Mouse (Mus musculus) stomach, embryonic 16.5 days (tissue): ENCODE results near the gene Fam213a. TPM values are rescaled to one million over a fixed set of nuclear protein-coding genes. Genes with fewer than 3 reads are reported as not detected.
A peak's percentile ranks its signal among the peaks of the same experiment; 100 is the strongest.

Experiments
- ATAC-seq: fragments of 200-750 bp; cut with Nextera tagmentation; 2 replicates; pipeline ENCODE4 v1.8.0; 2017; ENCODE audit warnings: moderate number of reproducible peaks, moderate TSS enrichment; ENCODE audit not compliant: insufficient read depth, low FRiP score
- H3K27ac ChIP-seq: fragments of 300-500 bp; sonication (generic); 2 replicates; pipeline ENCODE4 v1.5.1; 2014; ENCODE audit warnings: low read length
- H3K27me3 ChIP-seq: fragments of 300-500 bp; sonication (generic); 2 replicates; pipeline ENCODE4 v1.6.1; 2014; ENCODE audit warnings: low read length, control low read depth, mixed read lengths; ENCODE audit not compliant: control insufficient read depth, insufficient read depth
- H3K36me3 ChIP-seq: fragments of 300-500 bp; sonication (generic); 2 replicates; pipeline ENCODE4 v1.6.1; 2014; ENCODE audit warnings: low read length; ENCODE audit not compliant: control insufficient read depth, insufficient read depth
- H3K4me1 ChIP-seq: fragments of 300-500 bp; sonication (generic); 2 replicates; pipeline ENCODE4 v1.6.1; 2014; ENCODE audit warnings: low read length, control low read depth, mixed read lengths; ENCODE audit not compliant: control insufficient read depth, insufficient read depth
- H3K4me2 ChIP-seq: fragments of 300-500 bp; sonication (generic); 2 replicates; pipeline ENCODE4 v1.6.1; 2014; ENCODE audit warnings: low read depth, low read length, mixed read lengths
- H3K4me3 ChIP-seq: fragments of 300-500 bp; sonication (generic); replicated peaks from 2 replicates; pipeline ENCODE4 v1.5.1; 2014; ENCODE audit warnings: mild to moderate bottlenecking, low read length
- H3K9ac ChIP-seq: fragments of 300-500 bp; sonication (generic); 2 replicates; pipeline ENCODE4 v1.6.1; 2014; ENCODE audit warnings: low read length
- H3K9me3 ChIP-seq: fragments of 300-500 bp; sonication (generic); replicated peaks from 2 replicates; pipeline ENCODE4 v1.6.1; 2016; ENCODE audit warnings: low read length, control low read depth; ENCODE audit not compliant: control insufficient read depth
- WGBS: fragments of 180-500 bp; shearing (Covaris S2); extraction: QIAGEN DNeasy Blood & Tissue Kit; methylation state at CpG from one replicate; pipeline ENCODE4 v1.1.7; 2014; 5-methylcytosine and 5-hydroxymethylcytosine counted together
- polyA plus RNA-seq: library from polyadenylated mRNA; unstranded; fragments of >200 nt; fragmentation: Nextera tagmentation; extraction: Ambion mirVana; gene quantifications from 2 replicates; pipeline ENCODE4 v1.2.1, GENCODE M21; 2015

The Fam213a gene
- polyA plus RNA-seq, 1 experiment from 2014 or later = 42.4 TPM

DNA sequence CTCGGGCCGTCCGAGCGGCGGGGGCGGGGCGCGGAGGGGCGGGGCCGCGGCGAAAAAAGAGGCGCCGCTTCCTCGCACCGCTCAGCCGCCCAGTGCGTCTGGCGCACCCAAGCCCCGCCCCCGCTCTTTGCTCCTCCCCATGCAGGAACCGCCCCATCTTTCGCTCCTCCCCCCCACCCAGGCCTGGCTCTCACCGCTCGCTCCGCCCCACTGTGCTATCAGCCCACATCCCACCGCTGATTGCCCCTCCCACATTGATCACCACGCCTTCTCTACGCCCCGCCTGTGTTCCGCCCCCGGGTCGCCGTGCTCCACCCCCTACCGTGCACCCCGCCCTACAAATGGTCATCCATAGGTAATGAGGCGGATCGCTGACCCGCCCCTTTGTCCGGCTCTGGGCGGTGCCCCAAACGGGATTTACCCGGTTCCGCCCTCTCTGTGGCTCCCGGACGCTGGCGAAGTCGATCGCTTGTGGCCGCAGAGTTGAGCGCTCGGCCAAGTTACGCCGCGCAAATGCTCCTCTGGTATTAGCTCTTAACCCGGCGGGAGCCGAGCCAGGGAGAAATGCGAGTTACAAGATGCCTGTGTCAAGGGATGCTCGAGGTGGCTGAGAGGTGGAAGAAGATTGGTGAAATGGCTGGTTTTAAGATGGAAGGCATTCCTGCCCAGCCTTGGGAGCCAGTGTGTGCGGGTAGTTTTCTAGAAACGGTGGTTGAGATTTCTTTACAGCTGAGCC is 46.6 kb downstream of the Fam213a start:
- Histone ChIP-seq H3K27ac (peak overlapping the region; percentile 97), H3K4me1 (peaks cover 33% of the 10 kb centered on the region), H3K4me3 (peak overlapping the region; percentile 90), H3K9ac (peak overlapping the region; percentile 97), H3K36me3 (no peaks in the 10 kb centered on the region), H3K9me3 (no peaks in the 10 kb centered on the region), H3K27me3 (no peaks in the 10 kb centered on the region), H3K4me2 (peak overlapping the region; percentile 82)
- peak; percentile 97 for ATAC-seq
- under 1% methylated on average over 46 of the region's 62 CpGs for WGBS

DNA sequence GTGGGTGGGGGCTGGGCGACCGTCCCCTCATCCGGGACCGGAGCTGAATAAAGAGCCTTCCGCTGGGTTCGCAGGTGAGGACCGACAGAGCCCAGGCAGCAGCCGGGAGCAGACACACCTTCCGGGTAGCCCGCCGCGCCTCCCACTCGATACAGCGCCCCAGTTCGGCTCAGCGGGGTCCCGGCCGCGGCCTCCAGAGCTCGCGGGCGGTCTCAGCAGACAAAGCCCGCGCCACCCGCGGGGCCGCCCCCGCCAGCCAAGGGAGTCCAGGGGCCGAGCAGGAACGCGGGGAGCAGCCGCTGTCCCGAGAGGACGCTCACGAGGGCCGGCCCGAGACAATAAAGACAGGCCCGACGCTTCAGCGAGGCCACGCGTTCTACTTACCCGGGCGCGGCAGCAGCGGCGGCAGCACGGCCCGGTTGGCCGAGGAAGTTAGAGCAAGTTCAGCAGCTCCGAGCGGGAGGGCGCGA is 47.2 kb downstream of the Fam213a start, which contains the start of gene Tspan14:
Gene Tspan14, minus strand, starts transcription at position 416 of the 470 bp plus-strand sequence.
- H3K4me1 ChIP-seq = peaks cover 37% of the 10 kb centered on the region
- no peaks in the 10 kb centered on the region for H3K9me3 ChIP-seq
- H3K27ac ChIP-seq = peak within 1 kb of the TSS; percentile 97
- H3K4me3 ChIP-seq = peak within 1 kb of the TSS; percentile 90
- H3K4me2 ChIP-seq = peak within 1 kb of the TSS; percentile 82
- H3K9ac ChIP-seq = peak within 1 kb of the TSS; percentile 97
- 0% methylated on average over 51 of the region's 54 CpGs for WGBS
- H3K27me3 ChIP-seq = no peaks in the 10 kb centered on the region
- peak; percentile 46 for ATAC-seq
- no peaks in the 10 kb centered on the region for H3K36me3 ChIP-seq

DNA sequence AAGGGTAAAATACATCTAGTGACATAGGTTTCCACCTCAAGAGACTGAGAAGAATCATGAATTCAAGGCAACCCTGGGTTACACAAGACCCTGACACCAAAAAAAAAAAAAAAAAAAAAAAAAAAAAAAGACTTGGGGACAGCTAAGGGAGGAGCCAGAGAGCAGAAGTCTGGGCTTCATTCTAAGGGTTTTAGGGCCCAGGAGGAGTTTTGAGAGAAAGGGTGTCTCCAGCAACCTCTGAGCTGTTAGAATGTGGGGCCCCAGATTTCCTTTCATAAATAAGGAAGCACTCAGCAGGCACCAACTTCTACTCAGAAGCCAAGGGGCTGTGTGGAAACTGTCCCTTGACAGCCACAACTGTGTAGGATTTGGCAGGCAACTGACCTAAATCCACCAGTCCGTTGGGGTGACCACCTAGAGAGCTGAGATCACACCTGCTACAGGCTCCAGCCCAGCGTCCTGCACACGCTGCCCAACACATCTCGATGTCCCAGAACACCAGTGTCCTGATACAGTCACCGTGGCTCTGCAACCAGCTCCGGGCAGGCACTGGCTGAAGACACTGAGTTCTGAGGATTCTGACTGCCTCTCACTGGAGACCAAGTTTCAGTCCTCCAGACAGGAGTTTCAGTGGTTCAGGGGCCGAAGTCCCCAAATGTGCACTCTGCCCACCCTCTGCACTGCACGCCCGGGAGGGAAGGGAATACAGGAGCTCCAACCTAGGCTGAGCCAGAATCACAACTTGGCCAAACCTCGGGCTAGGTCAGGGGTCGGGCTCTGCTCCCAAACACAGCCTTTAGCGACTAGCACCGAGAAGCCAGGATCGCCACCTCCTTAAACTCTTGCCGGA is 47.9 kb downstream of the Fam213a start:
- H3K4me1 ChIP-seq = peaks cover 37% of the 10 kb centered on the region
- H3K9ac ChIP-seq = peak overlapping the region; percentile 97
- no peaks in the 10 kb centered on the region for H3K27me3 ChIP-seq
- peak overlapping the region; percentile 82 for H3K4me2 ChIP-seq
- peak overlapping the region; percentile 90 for H3K4me3 ChIP-seq
- H3K27ac ChIP-seq = peak overlapping the region; percentile 97
- ATAC-seq = no peak
- no peaks in the 10 kb centered on the region for H3K36me3 ChIP-seq
- H3K9me3 ChIP-seq = no peaks in the 10 kb centered on the region
- WGBS = 1% methylated on average over 15 of the region's 15 CpGs

DNA sequence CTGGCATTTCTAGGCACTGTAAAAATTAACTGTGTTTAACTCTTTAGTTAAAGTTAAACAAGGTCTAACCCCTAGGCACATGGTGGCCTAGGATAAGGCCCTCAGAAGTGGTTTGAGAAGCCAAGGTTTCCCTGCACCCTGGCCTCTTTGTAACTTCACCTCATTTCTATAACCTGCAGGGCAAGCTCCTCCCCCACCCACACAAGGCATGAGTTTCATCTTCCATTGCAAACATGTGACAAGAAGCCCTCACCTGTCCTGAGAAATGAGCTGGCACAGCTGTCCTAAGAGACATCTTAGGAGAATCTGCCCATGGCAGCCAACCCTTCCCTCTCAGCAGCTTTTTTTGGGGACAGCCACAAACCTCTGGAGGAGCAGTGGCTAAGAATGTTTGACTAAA is 48.7 kb downstream of the Fam213a start:
- no peaks in the 10 kb centered on the region for H3K36me3 ChIP-seq
- H3K4me2 ChIP-seq = peak overlapping the region; percentile 82
- peak overlapping the region; percentile 97 for H3K9ac ChIP-seq
- peak overlapping the region; percentile 50; the same call in 1 of the 2 replicates for H3K27ac ChIP-seq
- H3K9me3 ChIP-seq = no peaks in the 10 kb centered on the region
- peaks cover 44% of the 10 kb centered on the region for H3K4me1 ChIP-seq
- no peaks in the 10 kb centered on the region for H3K27me3 ChIP-seq
- H3K4me3 ChIP-seq = peak overlapping the region; percentile 90
- no peak for ATAC-seq

DNA sequence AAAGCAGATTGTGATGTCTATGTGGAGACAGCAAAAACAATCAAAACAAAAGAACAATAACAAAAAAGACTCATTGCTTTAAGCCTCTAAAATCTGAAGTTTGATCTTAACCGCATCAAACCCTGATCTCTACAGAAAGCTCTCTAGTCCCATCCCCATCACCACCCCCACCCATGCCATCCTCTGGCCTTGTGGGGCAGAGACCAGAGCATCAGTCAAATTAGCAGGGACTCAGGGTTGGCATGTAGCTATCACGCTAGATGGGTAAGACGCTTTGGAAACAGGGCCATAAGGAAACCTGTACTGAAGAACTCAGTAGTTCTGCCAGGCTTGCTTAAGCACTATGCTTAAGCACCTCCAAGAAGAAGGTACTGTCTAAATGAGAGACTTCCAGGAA is 49.4 kb downstream of the Fam213a start:
- no peaks in the 10 kb centered on the region for H3K36me3 ChIP-seq
- H3K27me3 ChIP-seq = no peaks in the 10 kb centered on the region
- ATAC-seq = no peak
- H3K9ac ChIP-seq = no peak overlapping the region
- 93% methylated on average over 3 of the region's 3 CpGs for WGBS
- no peaks in the 10 kb centered on the region for H3K9me3 ChIP-seq
- H3K4me3 ChIP-seq = no peak overlapping the region
- peak overlapping the region; percentile 82 for H3K4me2 ChIP-seq
- no peak overlapping the region for H3K27ac ChIP-seq
- H3K4me1 ChIP-seq = peaks cover 51% of the 10 kb centered on the region

DNA sequence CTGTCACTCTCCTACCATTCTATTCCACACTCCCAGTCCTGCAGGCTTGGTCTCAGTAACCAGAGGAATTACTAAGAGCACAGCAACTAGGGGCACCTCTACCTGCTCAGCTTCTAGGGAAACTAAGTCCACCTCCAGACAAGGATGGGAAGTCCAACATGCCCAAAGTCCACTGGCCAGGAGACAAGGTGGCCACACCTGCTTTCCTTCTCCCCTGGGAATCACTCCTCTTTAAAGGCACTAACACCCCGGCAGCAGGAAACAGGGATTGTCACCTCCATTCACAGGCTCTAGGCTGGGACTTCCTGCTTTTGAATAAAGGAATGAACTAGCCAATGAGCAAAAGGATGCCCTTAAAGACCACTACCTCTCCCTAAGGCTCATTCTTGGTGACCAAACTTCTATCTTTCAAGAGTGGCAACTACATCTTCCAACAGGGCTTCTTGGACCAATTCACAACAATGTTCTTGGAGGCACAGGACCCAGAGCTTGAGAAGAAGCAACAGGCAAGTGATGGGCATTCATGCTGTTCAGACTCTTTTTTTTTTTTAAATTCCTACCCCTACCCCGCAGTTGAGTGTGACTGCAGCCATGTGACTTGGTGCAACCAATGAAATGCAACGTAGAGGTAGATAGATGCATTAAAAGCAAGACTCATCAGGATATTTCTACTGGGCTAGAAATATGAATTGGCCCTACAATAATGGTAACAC is 49.9 kb downstream of the Fam213a start:
- Histone ChIP-seq H3K4me1 (peaks cover 57% of the 10 kb centered on the region), H3K36me3 (no peaks in the 10 kb centered on the region), H3K4me3 (no peak overlapping the region; the same call in 1 of the 2 replicates), H3K9ac (no peak overlapping the region), H3K4me2 (peak overlapping the region; percentile 16; the same call in 1 of the 2 replicates), H3K27ac (peak overlapping the region; percentile 17; the same call in 1 of the 2 replicates), H3K27me3 (no peaks in the 10 kb centered on the region), H3K9me3 (no peaks in the 10 kb centered on the region)
- ATAC-seq = no peak
- 55% methylated on average over 3 of the region's 3 CpGs for WGBS

DNA sequence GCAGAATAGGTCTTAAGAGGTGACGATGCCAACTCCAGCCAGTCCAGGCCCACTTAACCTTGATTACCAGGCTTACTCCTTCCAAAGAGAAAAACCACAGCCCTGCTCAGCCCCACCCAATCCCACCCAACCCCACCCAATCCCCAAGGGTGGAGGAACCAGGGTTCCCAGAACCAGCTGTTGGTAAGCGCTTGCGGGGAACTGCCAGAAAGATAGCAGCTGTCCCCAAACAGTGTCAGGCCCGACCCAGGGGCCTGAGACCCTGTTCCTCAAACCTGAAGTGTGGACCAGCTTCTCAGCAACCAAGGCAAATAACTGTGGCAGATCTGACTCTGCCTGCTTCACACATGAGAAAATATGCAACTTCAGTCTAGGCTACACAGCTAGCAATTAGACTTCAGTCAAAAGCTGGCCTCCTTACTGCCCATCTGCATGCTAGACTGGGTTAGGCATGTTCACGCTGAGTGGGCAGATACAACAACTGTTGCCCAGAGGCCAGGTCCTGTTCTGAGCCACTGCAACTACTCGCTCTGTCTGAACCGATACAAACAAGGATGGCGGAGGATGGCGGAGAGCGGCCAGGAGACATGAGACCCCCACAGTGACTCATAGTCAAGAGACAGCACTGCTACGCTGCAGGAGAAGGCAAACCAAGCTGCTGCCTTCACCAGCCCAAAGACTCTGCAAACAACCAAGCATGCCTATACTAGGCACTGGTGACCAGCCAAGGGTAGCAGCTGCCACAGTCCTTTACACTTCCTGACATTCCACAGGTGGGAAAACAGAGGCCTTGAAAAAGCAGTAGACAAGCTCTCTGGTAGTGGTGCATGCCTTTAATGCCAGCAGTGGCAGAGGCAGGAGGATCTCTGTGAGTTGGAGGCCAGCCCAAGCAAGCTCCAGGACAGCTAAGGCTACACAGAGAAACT is 51.0 kb downstream of the Fam213a start:
- Histone ChIP-seq H3K4me2 (peak overlapping the region; percentile 10; the same call in 1 of the 2 replicates), H3K9me3 (no peaks in the 10 kb centered on the region), H3K27me3 (no peaks in the 10 kb centered on the region), H3K9ac (0 out of 2 replicates have a peak overlapping the region, but pooled peaks have one; percentile 16), H3K27ac (peak overlapping the region; percentile 17), H3K36me3 (no peaks in the 10 kb centered on the region), H3K4me1 (peaks cover 67% of the 10 kb centered on the region), H3K4me3 (no peak overlapping the region)
- no peak for ATAC-seq
- 65% methylated on average over 11 of the region's 11 CpGs for WGBS

DNA sequence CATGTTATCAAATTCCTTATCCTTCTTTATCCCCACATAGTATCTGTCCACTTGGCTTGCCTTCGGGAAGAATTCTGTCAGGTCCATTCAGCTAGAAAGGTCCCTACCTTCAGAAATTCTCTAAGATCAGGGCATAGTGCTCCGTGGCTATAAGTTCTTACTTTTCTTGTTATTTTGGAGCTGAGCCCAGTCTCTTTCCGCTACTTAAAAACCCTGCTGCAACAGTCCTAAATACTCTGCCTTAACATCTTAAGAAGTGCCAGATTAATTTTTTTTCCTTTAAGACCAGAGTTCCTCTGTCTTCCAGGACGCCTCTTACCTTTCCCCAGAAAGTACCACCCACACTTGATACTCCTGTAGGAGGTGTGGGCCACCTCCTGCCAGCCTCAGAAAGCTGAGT is 53.4 kb downstream of the Fam213a start:
- Histone ChIP-seq H3K27me3 (no peaks in the 10 kb centered on the region), H3K27ac (peak overlapping the region; percentile 85), H3K4me1 (peaks cover 88% of the 10 kb centered on the region), H3K9me3 (no peaks in the 10 kb centered on the region), H3K4me3 (no peak overlapping the region), H3K36me3 (no peaks in the 10 kb centered on the region), H3K4me2 (peak overlapping the region; percentile 1; the same call in 1 of the 2 replicates), H3K9ac (no peak overlapping the region)
- ATAC-seq = no peak
- 35% methylated on average over 4 of the region's 4 CpGs for WGBS
